Mouse (Mus musculus) hindbrain, embryonic 12.5 days (tissue): ENCODE data around the gene Ube2o. TPM values are rescaled to one million over a fixed set of nuclear protein-coding genes. Genes with fewer than 3 reads are reported as not detected.

ENCODE experiments used
- ATAC-seq: fragments of 200-750 bp; cut with Nextera tagmentation; 2 replicates; pipeline ENCODE4 v1.8.0; 2017; ENCODE audit warnings: moderate TSS enrichment; ENCODE audit not compliant: low FRiP score
- H3K27ac ChIP-seq: fragments of 300-500 bp; sonication (generic); 2 replicates; pipeline ENCODE4 v1.5.1; 2016; ENCODE audit warnings: mild to moderate bottlenecking
- H3K27me3 ChIP-seq: fragments of 300-500 bp; sonication (generic); 2 replicates; pipeline ENCODE4 v1.6.1; 2016; ENCODE audit warnings: mild to moderate bottlenecking
- H3K36me3 ChIP-seq: fragments of 300-500 bp; sonication (generic); 2 replicates; pipeline ENCODE4 v1.6.1; 2016; ENCODE audit warnings: mild to moderate bottlenecking
- H3K4me1 ChIP-seq: fragments of 300-500 bp; sonication (generic); 2 replicates; pipeline ENCODE4 v1.6.1; 2016
- H3K4me2 ChIP-seq: fragments of 300-500 bp; sonication (generic); replicated peaks from 2 replicates; pipeline ENCODE4 v1.6.1; 2016; ENCODE audit warnings: mild to moderate bottlenecking
- H3K4me3 ChIP-seq: fragments of 300-500 bp; sonication (generic); 2 replicates; pipeline ENCODE4 v1.5.1; 2016; ENCODE audit warnings: mild to moderate bottlenecking
- H3K9ac ChIP-seq: fragments of 300-500 bp; sonication (generic); 2 replicates; pipeline ENCODE4 v1.6.1; 2016; ENCODE audit warnings: mild to moderate bottlenecking, moderate library complexity
- H3K9me3 ChIP-seq: fragments of 300-500 bp; sonication (generic); replicated peaks from 2 replicates; pipeline ENCODE4 v1.6.1; 2016; ENCODE audit warnings: mild to moderate bottlenecking
- WGBS: fragments of 180-500 bp; shearing (Covaris S2); methylation state at CpG from one replicate; pipeline ENCODE4 v1.1.7; 2016; 5-methylcytosine and 5-hydroxymethylcytosine counted together
- polyA plus RNA-seq: library from polyadenylated mRNA; unstranded; fragments of >200 nt; fragmentation: Nextera tagmentation; extraction: Ambion mirVana; gene quantifications from 2 replicates; pipeline ENCODE4 v1.2.1, GENCODE M21; 2016

The Ube2o gene
- polyA plus RNA-seq, 1 experiment from 2014 or later = 27.6 TPM

DNA sequence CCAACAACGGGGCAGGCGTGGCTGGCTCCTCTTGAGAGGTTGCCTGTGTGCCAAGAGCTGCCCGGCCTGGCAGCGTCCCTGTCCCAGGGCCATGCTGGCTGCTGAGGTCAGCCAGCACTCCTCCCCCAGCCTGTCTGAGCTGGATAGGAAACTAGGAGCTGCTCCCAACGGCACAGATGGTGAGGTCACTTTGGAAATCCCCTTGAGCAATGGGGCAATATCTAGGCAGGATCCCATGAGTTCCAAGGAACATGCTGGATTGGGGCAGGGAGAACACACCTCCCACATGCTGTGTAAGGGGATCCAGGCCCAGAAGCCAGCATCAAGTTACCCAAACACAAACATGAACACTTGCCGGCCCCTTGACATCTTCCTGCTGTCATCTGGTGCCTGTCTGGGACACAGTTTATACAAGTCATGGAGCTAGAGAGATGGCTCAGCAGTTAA lies 40.0 kb upstream of the Ube2o start:
- no peaks in the 10 kb centered on the region for H3K9me3 ChIP-seq
- no peaks in the 10 kb centered on the region for H3K36me3 ChIP-seq
- peaks cover 43% of the 10 kb centered on the region for H3K4me1 ChIP-seq
- WGBS = 57% methylated on average over 6 of the region's 6 CpGs
- no peak overlapping the region for H3K4me3 ChIP-seq
- H3K9ac ChIP-seq = no peak overlapping the region
- no peak overlapping the region for H3K4me2 ChIP-seq
- no peak for ATAC-seq
- H3K27me3 ChIP-seq = peaks cover 49% of the 10 kb centered on the region
- 0 out of 2 replicates have a peak overlapping the region, but pooled peaks have one; percentile 37 for H3K27ac ChIP-seq

DNA sequence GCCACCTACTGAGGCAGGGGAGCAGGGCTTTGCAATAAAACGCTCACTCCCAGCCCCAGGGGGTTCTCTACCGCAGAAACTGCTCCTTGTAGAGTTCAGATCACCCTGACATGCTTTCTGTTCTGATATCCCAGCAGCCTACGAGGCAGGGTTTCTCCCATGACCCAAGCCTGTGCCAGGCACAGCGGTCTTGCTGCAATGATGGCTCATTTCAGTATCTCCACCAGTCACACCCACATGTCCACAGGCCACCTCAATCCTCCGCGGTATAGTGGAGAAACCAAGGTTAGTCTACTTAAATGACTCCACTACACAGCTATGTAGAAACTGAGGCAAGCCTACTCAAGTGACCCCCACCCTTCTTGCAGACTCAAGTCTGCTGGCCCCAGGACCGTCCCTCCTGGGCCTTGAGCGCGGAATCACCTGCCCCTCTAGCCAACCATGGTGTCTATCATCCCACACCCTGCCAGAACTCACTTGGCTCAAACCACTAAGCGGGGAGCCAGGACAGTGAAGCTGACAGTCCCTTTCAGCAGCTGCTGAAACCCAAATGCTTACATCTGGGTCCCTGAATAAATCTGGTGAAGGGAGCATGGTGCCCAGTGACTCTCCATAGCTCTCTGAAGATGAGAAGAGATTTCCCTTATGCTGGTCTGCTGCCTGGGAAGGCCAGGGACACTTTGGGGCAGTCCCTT lies 39.5 kb upstream of the Ube2o start:
- 80% methylated on average over 10 of the region's 10 CpGs for WGBS
- Histone ChIP-seq H3K36me3 (no peaks in the 10 kb centered on the region), H3K27me3 (peaks cover 49% of the 10 kb centered on the region), H3K4me1 (peaks cover 48% of the 10 kb centered on the region), H3K4me2 (no peak overlapping the region), H3K27ac (peak overlapping the region; percentile 37), H3K4me3 (no peak overlapping the region), H3K9ac (no peak overlapping the region), H3K9me3 (no peaks in the 10 kb centered on the region)
- ATAC-seq = no peak

DNA sequence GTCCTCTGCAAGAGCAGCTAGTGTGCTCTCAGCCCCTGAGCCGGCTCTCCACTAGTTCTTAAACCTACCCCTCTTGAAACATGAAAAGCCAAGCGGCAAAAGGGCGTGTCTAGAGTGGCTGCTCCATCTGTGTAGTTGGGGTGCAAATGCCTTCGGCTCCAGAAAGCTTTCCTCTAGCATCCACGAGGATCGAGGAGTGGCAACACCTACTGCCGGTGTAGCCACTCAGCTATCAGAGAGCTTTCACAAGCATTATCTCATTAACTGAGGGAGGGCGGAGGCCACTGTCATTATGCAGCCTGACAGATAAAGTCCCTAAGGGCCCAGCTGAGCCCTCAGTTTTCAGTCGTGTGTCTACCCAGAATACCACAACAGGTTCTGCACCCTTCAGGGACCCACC lies 38.8 kb upstream of the Ube2o start:
- Histone ChIP-seq H3K27ac (no peak overlapping the region), H3K9me3 (no peaks in the 10 kb centered on the region), H3K4me1 (peaks cover 49% of the 10 kb centered on the region), H3K4me3 (no peak overlapping the region), H3K36me3 (no peaks in the 10 kb centered on the region), H3K9ac (no peak overlapping the region), H3K27me3 (peaks cover 46% of the 10 kb centered on the region), H3K4me2 (0 out of 2 replicates have a peak overlapping the region, but pooled peaks have one; percentile 5)
- WGBS = 52% methylated on average over 9 of the region's 9 CpGs
- no peak for ATAC-seq

DNA sequence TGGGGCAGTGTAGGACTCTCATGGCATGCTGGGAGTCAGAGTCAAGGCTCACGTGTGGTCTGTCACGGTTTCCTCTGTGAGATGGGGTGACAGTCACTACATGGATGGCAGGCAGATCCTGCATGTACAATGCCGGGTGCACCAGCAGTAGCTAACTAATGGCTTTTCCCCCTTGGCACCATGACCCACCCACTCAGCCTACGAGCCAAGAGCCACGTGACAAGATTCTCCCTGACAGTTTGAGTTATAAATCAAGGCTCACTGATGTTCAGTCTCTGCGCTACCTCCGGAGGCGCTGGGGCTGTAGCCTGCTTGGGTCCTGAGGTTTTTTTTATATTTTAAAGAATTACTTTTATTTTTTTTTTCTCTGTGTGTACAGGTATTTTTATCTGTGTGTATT lies 38.3 kb upstream of the Ube2o start:
- H3K4me2 ChIP-seq = no peak overlapping the region
- H3K4me1 ChIP-seq = peaks cover 49% of the 10 kb centered on the region
- no peak overlapping the region for H3K9ac ChIP-seq
- peaks cover 41% of the 10 kb centered on the region for H3K27me3 ChIP-seq
- H3K27ac ChIP-seq = no peak overlapping the region
- H3K36me3 ChIP-seq = no peaks in the 10 kb centered on the region
- 74% methylated on average over 8 of the region's 8 CpGs for WGBS
- no peak overlapping the region for H3K4me3 ChIP-seq
- no peaks in the 10 kb centered on the region for H3K9me3 ChIP-seq
- ATAC-seq = no peak

DNA sequence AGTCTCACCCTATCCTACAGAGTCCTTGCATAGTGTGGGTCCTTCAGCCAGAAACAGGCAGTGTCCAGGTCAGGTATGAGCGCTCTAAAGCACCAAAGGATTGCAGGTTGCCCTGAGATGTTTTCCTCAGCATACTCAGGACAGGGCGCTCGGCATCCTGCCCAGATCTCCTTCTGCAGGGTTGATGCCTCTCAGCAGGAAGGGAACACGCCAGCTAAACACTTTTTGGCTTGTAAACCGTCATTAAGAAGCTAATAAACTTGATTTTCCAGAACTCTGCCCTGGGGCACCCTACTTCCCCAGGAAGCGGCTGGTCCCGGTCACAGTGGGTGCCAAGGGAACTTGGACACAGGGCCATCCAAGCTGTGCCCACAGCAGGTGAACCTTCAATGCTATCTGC lies 37.9 kb upstream of the Ube2o start:
- Histone ChIP-seq H3K9ac (no peak overlapping the region), H3K4me1 (peaks cover 44% of the 10 kb centered on the region), H3K4me2 (no peak overlapping the region), H3K27ac (no peak overlapping the region), H3K36me3 (no peaks in the 10 kb centered on the region), H3K27me3 (peaks cover 37% of the 10 kb centered on the region), H3K4me3 (no peak overlapping the region), H3K9me3 (no peaks in the 10 kb centered on the region)
- WGBS = 92% methylated on average over 7 of the region's 7 CpGs
- no peak for ATAC-seq

DNA sequence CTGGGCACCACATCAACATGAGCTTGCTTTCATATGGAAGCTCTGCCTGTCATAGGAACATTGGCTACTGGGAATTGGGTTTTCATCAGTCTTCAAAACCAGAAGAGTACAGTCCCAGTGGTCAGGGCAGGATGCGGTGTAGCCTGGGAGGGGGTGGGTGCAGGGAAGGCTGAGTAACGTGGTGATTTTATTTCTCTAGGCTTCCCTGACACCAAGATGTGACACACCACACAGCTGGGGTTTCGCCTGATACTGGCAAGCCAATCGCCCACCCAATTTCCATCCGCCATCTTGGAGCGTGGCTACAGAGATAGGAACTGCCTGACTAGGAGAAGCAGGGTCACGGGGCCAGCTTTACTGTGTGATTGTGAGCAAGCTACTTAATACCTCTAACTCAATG lies 37.4 kb upstream of the Ube2o start:
- Histone ChIP-seq H3K9ac (no peak overlapping the region), H3K4me3 (no peak overlapping the region), H3K4me2 (no peak overlapping the region), H3K27ac (no peak overlapping the region), H3K27me3 (peaks cover 32% of the 10 kb centered on the region), H3K9me3 (no peaks in the 10 kb centered on the region), H3K36me3 (no peaks in the 10 kb centered on the region), H3K4me1 (peaks cover 40% of the 10 kb centered on the region)
- ATAC-seq = no peak
- WGBS = 90% methylated on average over 7 of the region's 7 CpGs

DNA sequence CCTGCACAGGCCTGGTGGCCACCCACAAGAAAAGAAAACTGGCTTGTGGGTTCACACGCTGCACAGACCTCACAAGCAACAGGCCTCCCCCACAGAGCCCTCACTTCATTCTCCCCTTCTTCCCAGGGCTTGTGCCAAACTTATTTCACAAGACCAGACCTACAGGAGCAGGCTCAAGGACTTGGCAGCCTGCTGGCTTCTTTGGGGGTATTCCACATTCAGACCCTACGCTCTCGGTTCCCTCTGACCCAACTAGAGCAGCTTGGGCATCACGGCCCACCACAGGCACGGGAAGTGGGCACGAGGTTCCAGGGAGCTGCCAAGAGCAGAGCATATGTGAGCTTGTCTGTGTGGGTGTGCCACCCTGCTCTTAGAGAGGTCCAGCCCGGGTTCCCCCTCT lies 36.4 kb upstream of the Ube2o start:
- no peak for ATAC-seq
- H3K36me3 ChIP-seq = no peaks in the 10 kb centered on the region
- no peak overlapping the region for H3K9ac ChIP-seq
- H3K4me2 ChIP-seq = no peak overlapping the region
- H3K9me3 ChIP-seq = no peaks in the 10 kb centered on the region
- no peak overlapping the region for H3K4me3 ChIP-seq
- 87% methylated on average over 7 of the region's 7 CpGs for WGBS
- no peak overlapping the region for H3K27ac ChIP-seq
- peaks cover 35% of the 10 kb centered on the region for H3K4me1 ChIP-seq
- peaks cover 22% of the 10 kb centered on the region for H3K27me3 ChIP-seq

DNA sequence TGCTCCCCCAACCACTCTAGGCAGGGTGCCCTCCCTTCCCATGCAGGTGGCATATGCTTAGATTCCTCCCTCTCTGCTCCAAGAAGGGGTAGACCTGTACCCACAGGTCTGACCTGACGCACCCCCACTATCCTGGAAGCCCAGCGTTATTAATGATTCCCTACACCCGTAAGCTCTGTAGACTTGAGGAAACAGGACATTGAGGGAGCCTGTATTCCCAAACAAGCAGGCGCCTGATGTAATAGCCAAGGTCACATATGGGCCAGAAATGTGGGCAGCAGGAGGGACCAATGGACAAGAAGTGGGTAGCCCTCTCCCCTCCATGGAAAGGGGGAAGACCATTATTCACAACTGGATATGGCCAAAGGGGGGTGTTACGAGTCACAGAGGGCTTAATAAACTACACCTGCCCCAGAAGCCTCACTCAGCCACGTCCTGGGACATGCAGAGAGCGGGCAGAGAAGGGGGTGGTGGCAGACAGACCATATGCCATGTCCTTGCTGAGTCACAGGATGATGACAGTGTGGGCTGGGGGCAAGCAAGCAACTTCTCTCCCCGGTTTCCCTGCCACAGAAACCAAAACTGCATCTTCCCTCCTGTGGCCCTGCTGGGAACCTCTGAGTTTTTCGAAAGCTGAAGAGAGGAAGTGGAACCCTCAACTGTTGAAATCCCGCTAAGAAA lies 35.3 kb upstream of the Ube2o start:
- no peak overlapping the region for H3K9ac ChIP-seq
- H3K36me3 ChIP-seq = no peaks in the 10 kb centered on the region
- H3K27me3 ChIP-seq = peaks cover 13% of the 10 kb centered on the region; the same call in 1 of the 2 replicates
- H3K4me1 ChIP-seq = peaks cover 32% of the 10 kb centered on the region
- no peaks in the 10 kb centered on the region for H3K9me3 ChIP-seq
- no peak overlapping the region for H3K4me3 ChIP-seq
- no peak for ATAC-seq
- H3K27ac ChIP-seq = no peak overlapping the region
- H3K4me2 ChIP-seq = no peak overlapping the region
- WGBS = 79% methylated on average over 10 of the region's 10 CpGs

DNA sequence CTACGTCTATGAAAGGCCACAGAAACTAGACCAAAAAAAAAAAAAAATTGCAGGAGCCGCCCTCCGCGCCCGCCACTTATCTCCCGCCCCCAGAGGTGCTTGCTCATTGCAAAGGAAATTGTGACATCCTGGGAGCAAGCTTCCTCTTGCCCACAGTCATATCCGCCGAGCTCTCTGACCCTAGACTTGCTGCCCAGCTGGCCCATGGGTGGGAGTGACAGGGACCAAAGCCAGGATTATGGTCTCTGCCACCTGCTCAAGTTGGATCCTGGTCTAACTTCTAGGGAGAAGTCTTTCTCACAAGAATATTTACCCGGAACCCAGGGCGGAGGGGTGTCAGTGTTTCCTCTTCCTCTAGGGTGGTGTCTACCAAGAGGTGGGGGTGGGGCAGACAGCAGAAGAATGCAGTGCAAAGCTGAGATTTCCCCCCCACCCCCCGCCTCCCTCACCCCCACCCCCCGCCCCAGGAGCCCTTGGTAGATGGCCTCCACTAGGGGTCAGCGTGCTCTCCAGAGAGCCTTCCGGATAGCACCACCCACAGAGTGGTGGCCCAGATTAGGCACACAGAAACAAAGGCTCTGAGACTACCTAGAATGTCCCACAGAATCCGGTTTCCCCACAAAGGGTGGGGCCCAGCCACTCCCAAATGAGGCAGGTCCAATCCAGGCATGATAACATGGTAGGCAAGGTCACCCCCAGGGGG lies 34.6 kb upstream of the Ube2o start:
- Histone ChIP-seq H3K4me2 (no peak overlapping the region), H3K27me3 (0 out of 2 replicates have a peak, but pooled peaks cover 6% of the 10 kb centered on the region), H3K36me3 (no peaks in the 10 kb centered on the region), H3K9ac (no peak overlapping the region), H3K4me3 (no peak overlapping the region), H3K9me3 (no peaks in the 10 kb centered on the region), H3K27ac (no peak overlapping the region), H3K4me1 (peaks cover 25% of the 10 kb centered on the region)
- ATAC-seq = no peak
- WGBS = 50% methylated on average over 15 of the region's 15 CpGs

DNA sequence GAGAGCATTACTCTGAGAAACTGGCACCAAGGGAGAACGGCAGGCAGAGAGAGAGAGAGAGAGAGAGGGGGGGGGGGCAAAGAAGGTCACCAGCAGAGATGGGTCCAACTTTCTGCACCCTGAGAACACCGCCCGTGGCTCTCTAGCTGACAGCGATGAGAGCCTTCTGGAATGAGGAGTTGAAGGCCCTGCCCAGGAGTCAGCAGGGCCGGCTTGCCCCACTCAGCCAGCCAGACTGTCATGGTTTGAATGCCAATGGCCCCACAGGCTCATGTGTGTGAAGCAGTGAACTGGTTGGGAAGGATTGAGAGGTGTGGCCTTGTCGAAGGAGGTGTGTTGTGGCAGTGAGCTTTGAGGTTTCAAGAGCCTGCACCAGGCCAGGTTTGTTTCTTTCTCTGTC lies 32.0 kb upstream of the Ube2o start:
- Histone ChIP-seq H3K4me1 (peaks cover 8% of the 10 kb centered on the region), H3K9ac (no peak overlapping the region), H3K4me3 (no peak overlapping the region), H3K9me3 (no peaks in the 10 kb centered on the region), H3K36me3 (no peaks in the 10 kb centered on the region), H3K27ac (no peak overlapping the region), H3K27me3 (no peaks in the 10 kb centered on the region), H3K4me2 (no peak overlapping the region)
- no peak for ATAC-seq
- 97% methylated on average over 6 of the region's 6 CpGs for WGBS

DNA sequence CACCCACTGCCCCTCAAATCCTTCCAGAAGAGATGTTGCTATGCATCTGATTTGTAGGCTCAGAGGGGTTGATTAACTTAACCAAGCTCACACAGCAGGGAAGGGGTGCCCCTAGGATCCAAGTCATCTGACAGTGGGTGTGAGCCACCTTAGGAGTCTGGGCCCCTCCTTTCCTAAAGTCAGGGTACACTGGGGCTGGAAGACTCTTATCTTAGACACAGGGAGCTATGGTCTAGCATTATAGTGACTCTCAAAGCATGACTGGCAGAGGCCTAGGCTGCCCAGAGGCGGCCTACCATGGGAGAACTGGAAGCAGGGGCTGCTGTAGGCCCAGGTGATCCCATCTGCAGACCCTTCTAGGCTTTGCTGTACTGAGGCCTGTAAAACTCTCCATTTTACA lies 31.3 kb upstream of the Ube2o start:
- no peak for ATAC-seq
- H3K36me3 ChIP-seq = no peaks in the 10 kb centered on the region
- H3K9me3 ChIP-seq = no peaks in the 10 kb centered on the region
- 100% methylated on average over 1 of the region's 1 CpGs for WGBS
- H3K27me3 ChIP-seq = no peaks in the 10 kb centered on the region
- no peak overlapping the region for H3K4me2 ChIP-seq
- H3K9ac ChIP-seq = no peak overlapping the region
- peaks cover 8% of the 10 kb centered on the region for H3K4me1 ChIP-seq
- H3K4me3 ChIP-seq = no peak overlapping the region
- no peak overlapping the region for H3K27ac ChIP-seq

DNA sequence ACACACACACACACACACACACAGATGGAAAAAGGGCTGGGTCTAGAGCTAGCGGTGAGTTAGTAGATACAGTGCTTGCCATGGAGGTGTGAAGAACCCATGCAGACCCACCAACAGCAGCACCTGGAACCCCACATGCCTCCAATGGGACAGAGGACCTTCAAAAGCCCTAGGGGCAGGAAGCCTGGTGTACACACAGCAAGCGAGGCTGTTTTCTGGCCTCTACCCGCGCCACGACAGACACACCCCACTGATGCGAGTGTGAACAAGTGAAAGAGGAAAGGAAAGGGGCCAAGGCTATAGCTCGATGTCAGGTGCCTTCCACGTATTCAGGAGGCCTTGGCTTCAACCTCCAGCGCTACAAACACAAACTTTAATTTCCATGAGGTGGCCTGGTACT lies 30.6 kb upstream of the Ube2o start:
- ATAC-seq = no peak
- Histone ChIP-seq H3K4me3 (no peak overlapping the region), H3K4me2 (no peak overlapping the region), H3K9me3 (no peaks in the 10 kb centered on the region), H3K27me3 (no peaks in the 10 kb centered on the region), H3K27ac (no peak overlapping the region), H3K36me3 (no peaks in the 10 kb centered on the region), H3K9ac (no peak overlapping the region), H3K4me1 (peaks cover 8% of the 10 kb centered on the region)
- 91% methylated on average over 9 of the region's 9 CpGs for WGBS
